Mouse (Mus musculus): ENCODE measurements around the gene Bhmt.

The Bhmt gene

GRCm38 (mm10) chr13:93630941-93631705 lies 6.6 kb downstream of the Bhmt start:
- no peak; the same call in 1 of the 2 replicates for TF ChIP-seq GATA4 (IDR thresholded peaks at IDR 0.05; ENCODE audit: insufficient replicate concordance, low read length)

- no peak for TF ChIP-seq GATA4 (IDR thresholded peaks at IDR 0.05; ENCODE audit: insufficient replicate concordance, low read length)
Measured at GRCm38 (mm10) chr13:93628861-93629260, 8.9 kb downstream of the Bhmt start.

GRCm38 (mm10) chr13:93614361-93614948 lies 23.3 kb downstream of the Bhmt start:
- TF ChIP-seq GATA4 (IDR thresholded peaks at IDR 0.05; ENCODE audit: insufficient replicate concordance, low read length) = no peak

GRCm38 (mm10) chr13:93613771-93614170 lies 24.0 kb downstream of the Bhmt start:
- TF ChIP-seq GATA4 (IDR thresholded peaks at IDR 0.05; ENCODE audit: insufficient replicate concordance, low read length) = no peak

GRCm38 (mm10) chr13:93612660-93613607 lies 24.8 kb downstream of the Bhmt start:
- no peak for TF ChIP-seq GATA4 (IDR thresholded peaks at IDR 0.05; ENCODE audit: insufficient replicate concordance, low read length)

- TF ChIP-seq GATA4 (IDR thresholded peaks at IDR 0.05; ENCODE audit: insufficient replicate concordance, low read length) = no peak
Measured at GRCm38 (mm10) chr13:93608476-93608875, 29.3 kb downstream of the Bhmt start.

- no peak for TF ChIP-seq GATA4 (IDR thresholded peaks at IDR 0.05; ENCODE audit: insufficient replicate concordance, low read length)
Measured at GRCm38 (mm10) chr13:93607701-93608100, 30.1 kb downstream of the Bhmt start.

- no peak for TF ChIP-seq GATA4 (IDR thresholded peaks at IDR 0.05; ENCODE audit: insufficient replicate concordance, low read length)
Measured at GRCm38 (mm10) chr13:93606868-93607578, 30.7 kb downstream of the Bhmt start.

- TF ChIP-seq GATA4 (IDR thresholded peaks at IDR 0.05; ENCODE audit: insufficient replicate concordance, low read length) = no peak
Measured at GRCm38 (mm10) chr13:93604698-93605097, 33.1 kb downstream of the Bhmt start.

GRCm38 (mm10) chr13:93601527-93601926 lies 36.2 kb downstream of the Bhmt start:
- no peak for TF ChIP-seq GATA4 (IDR thresholded peaks at IDR 0.05; ENCODE audit: insufficient replicate concordance, low read length)

GRCm38 (mm10) chr13:93593040-93593699 lies 44.6 kb downstream of the Bhmt start:
- no peak for TF ChIP-seq GATA4 (IDR thresholded peaks at IDR 0.05; ENCODE audit: insufficient replicate concordance, low read length)

GRCm38 (mm10) chr13:93580431-93580830 lies 57.3 kb downstream of the Bhmt start:
- no peak for TF ChIP-seq GATA4 (IDR thresholded peaks at IDR 0.05; ENCODE audit: insufficient replicate concordance, low read length)

- no peak for TF ChIP-seq GATA4 (IDR thresholded peaks at IDR 0.05; ENCODE audit: insufficient replicate concordance, low read length)
Measured at GRCm38 (mm10) chr13:93569676-93570075, 68.1 kb downstream of the Bhmt start.
